Mouse (Mus musculus): ENCODE data around the gene Gm3183. TPM values are rescaled to one million over a fixed set of nuclear protein-coding genes. Genes with fewer than 3 reads are reported as not detected.
"Not testable (repeated sequence)": the region's sequence is repeated elsewhere in the genome, so short reads cannot be mapped to it uniquely, and the experiment has no call there.

Gm3183 gene
- not detected for total RNA-seq (2021)
- not detected in 2 replicates for polyA plus RNA-seq (2012; rRNA removed)
- long read RNA-seq = 0 reads

DNA sequence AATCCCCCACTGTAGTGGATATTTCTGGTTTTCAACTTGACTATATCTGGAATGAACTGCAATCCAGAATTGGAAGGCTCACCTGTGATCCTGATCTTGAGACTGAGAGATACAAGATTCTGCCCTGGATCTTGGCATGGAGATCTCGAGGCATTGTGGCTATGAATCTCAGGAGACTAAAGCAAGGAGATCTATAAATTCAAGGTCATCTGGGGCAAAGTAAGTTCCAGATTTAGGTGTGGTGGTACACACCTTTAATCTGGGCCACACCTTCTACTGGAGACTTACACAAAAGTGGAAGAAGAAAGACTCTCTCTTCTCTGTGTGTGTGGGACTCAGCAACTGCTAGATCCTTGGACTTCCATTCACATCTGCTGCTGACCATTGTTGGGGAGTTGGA, at the start of gene Gm3183:
TSS of gene Gm3183 (plus strand) at position 301 of the 400 bp plus-strand sequence.
- DNase-seq = not testable (repeated sequence)

Other genes starting within 250 kb of the Gm3183 start
- not detected for gene Gm3147, start 249.1 kb upstream of the Gm3183 start, total RNA-seq (2021)
- not detected in 2 replicates for gene Gm3147, start 249.1 kb upstream of the Gm3183 start, polyA plus RNA-seq (2012; rRNA removed)
- not detected for gene Gm6509, start 241.5 kb upstream of the Gm3183 start, total RNA-seq (2021)
- not detected in 2 replicates for gene Gm6509, start 241.5 kb upstream of the Gm3183 start, polyA plus RNA-seq (2012; rRNA removed)
- gene Gm6205, start 217.1 kb upstream of the Gm3183 start, total RNA-seq (2021) = not detected
- gene Gm6205, start 217.1 kb upstream of the Gm3183 start, polyA plus RNA-seq (2012; rRNA removed) = not detected in 2 replicates
- not detected for gene Gm6367, start 123.2 kb downstream of the Gm3183 start, total RNA-seq (2021)
- not detected in 2 replicates for gene Gm6367, start 123.2 kb downstream of the Gm3183 start, polyA plus RNA-seq (2012; rRNA removed)
- gene Gm7942, start 241.5 kb downstream of the Gm3183 start, total RNA-seq (2021) = not detected
- gene Gm7942, start 241.5 kb downstream of the Gm3183 start, polyA plus RNA-seq (2012; rRNA removed) = not detected in 2 replicates

Measured in adrenal gland, adult 2 months (tissue).